Mouse (Mus musculus): Measurements from ENCODE around the gene Gm4924. TPM values are rescaled to one million over a fixed set of nuclear protein-coding genes. Genes with fewer than 3 reads are reported as not detected.

The Gm4924 gene
- polyA plus RNA-seq (2012; rRNA removed), result 0.24 and 0.63 TPM in 2 replicates

DNA sequence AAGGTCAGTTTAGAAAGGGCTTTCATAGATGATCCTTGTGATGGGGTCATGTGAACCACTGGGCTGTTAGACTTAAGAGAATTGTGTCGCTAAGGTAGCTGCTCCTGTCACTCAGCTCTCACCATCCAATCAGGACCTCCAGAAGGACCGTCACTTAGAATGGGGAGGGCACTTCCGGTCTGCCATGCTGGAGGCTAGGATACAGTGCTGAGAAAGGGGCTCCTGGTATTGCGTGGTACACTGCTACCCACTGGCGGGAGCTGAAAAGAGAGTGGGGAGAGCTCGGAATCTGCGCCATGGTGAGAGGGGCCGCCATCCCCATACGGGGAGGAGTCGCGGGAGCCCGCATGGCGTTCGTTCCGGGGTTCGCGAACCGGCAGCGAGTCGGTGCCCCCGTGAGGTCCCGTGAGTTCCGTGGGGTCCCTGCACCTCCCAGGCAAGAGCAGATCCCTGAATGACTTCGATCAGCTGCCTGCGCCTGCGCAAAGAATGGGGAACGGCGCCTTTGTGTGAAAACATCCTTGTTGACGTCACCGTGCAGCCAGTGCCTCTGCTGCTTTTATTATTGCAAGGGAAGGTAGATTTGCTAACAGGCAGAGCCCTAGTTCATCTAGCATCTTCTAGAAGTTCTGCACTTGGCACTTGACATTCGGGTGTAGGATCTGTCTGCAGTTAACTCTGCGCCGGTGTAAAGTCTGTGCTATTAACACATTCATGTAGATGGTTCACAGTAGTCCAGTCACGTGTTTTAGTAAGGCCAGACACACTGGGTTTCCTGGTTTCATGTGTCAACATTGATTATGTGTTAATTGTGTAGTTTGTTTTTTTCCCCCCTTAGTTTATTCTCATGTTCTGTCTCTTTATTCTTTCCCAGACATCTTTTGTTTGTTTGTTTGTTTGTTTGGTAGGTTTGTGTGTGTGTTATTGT, at the start of gene Gm4924:
Gene Gm4924 (plus strand): TSS at position 173 of the 928 bp plus-strand sequence.

GRCm38 (mm10) chr10:82316482-82316881, 37.6 kb upstream of the Gm4924 start, which contains the start of gene 4932415D10Rik:
Gene 4932415D10Rik, minus strand, starts transcription at chr10:82316582.

Other genes with a start within 250 kb of the Gm4924 start
- 0.06 and 0.14 TPM in 2 replicates for gene AU041133, start 226.2 kb upstream of the Gm4924 start, polyA plus RNA-seq (2012; rRNA removed)
- gene Zfp938, start 113.0 kb upstream of the Gm4924 start, polyA plus RNA-seq (2012; rRNA removed), result 0.24 and 0.35 TPM in 2 replicates
- gene 4932415D10Rik, start 37.7 kb upstream of the Gm4924 start, polyA plus RNA-seq (2012; rRNA removed), result not detected in 2 replicates
- gene Gm1553, start 138.4 kb downstream of the Gm4924 start, polyA plus RNA-seq (2012; rRNA removed), result not detected in 2 replicates